Mouse (Mus musculus): ENCODE measurements around the gene Gm7879.

DNA sequence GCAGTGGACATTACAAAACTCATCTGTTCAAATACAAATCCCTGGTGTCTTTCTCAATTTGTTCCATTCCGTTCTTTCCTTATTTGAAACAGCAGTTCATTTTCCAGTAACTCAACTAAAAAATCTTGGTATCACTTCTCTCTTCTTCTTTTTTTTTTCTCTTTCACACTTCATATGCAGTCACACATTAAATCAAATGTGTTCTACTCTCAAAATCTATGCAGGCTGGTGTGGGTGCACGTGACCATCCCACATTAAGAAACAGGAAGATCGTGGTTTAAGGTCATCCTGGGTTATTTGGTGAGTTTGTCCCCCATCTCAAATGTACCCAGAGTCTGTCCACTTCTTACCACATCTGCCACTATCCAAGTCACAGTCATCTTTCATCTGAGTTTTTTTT, 30.9 kb upstream of the Gm7879 start:
- TF ChIP-seq CTCF (IDR thresholded peaks at IDR 0.05; ENCODE audit: low read depth, low read length): no peak
- no peak for TF ChIP-seq TAL1 (conservative IDR thresholded peaks at IDR 0.05; ENCODE audit: low read depth, low read length)
